Comparison of ENCODE assay signal across 7 mouse cellular contexts in genomic region chr8:84947241-84947545, GRCm38 (mm10). TPM values are rescaled to one million over a fixed set of nuclear protein-coding genes. Genes with fewer than 3 reads are reported as not detected.
DNase-seq lines count a peak whose midpoint lies in the region; ATAC-seq and TF ChIP-seq lines count a peak whose summit lies in the region.

No protein-coding gene starts in this region.

- TF ChIP-seq CTCF in kidney, postnatal 0 days (IDR thresholded peaks at IDR 0.05; ENCODE audit: low read depth) = no peak

- no peak overlapping the region for H3K27ac ChIP-seq in midbrain, embryonic 10.5 days (replicated peaks)
- no peak overlapping the region for H3K27ac ChIP-seq in midbrain, embryonic 11.5 days (ENCODE audit: low read depth, low read length)
- no peak overlapping the region for H3K27ac ChIP-seq in kidney, postnatal 0 days

- H3K9ac ChIP-seq in midbrain, embryonic 11.5 days (ENCODE audit: low read length) = no peak overlapping the region
- H3K9ac ChIP-seq in kidney, postnatal 0 days (ENCODE audit: low read depth, low read length) = no peak overlapping the region

- 16% methylated on average over 9 of the region's 9 CpGs for WGBS in midbrain, embryonic 10.5 days
- WGBS in midbrain, embryonic 11.5 days = 15% methylated on average over 9 of the region's 9 CpGs
- WGBS in kidney, postnatal 0 days = 13% methylated on average over 9 of the region's 9 CpGs

- H3K4me3 ChIP-seq in midbrain, embryonic 10.5 days = peak overlapping the region; percentile 79; the same call in 1 of the 2 replicates
- no peak overlapping the region for H3K4me3 ChIP-seq in midbrain, embryonic 11.5 days (ENCODE audit: low read depth, low read length)
- H3K4me3 ChIP-seq in kidney, postnatal 0 days (replicated peaks; ENCODE audit: low read depth, low read length) = no peak overlapping the region
- H3K4me3 ChIP-seq in myocyte = no peak overlapping the region

- no peaks in the 10 kb centered on the region for H3K36me3 ChIP-seq in midbrain, embryonic 10.5 days
- H3K36me3 ChIP-seq in midbrain, embryonic 11.5 days (ENCODE audit: control insufficient read depth, insufficient read depth, low read length) = no peaks in the 10 kb centered on the region
- no peaks in the 10 kb centered on the region for H3K36me3 ChIP-seq in kidney, postnatal 0 days (ENCODE audit: insufficient read depth, low read length)
- no peaks in the 10 kb centered on the region for H3K36me3 ChIP-seq in myocyte (ENCODE audit: control insufficient read depth, insufficient read depth)

- no peak for TF ChIP-seq POLR2A in myocyte (IDR thresholded peaks at IDR 0.05; ENCODE audit: insufficient read length, low read depth)

- H3ac ChIP-seq in myocyte (ENCODE audit: control insufficient read depth, insufficient read length) = no peak overlapping the region

- peaks cover 39% of the 10 kb centered on the region for H3K4me1 ChIP-seq in midbrain, embryonic 10.5 days
- peaks cover 23% of the 10 kb centered on the region for H3K4me1 ChIP-seq in midbrain, embryonic 11.5 days (ENCODE audit: control insufficient read depth, insufficient read depth, low read length)
- H3K4me1 ChIP-seq in kidney, postnatal 0 days (replicated peaks; ENCODE audit: insufficient read depth, low read length) = 0 out of 2 replicates have a peak, but pooled peaks cover 6% of the 10 kb centered on the region

- peaks cover 90% of the 10 kb centered on the region for H3K27me3 ChIP-seq in midbrain, embryonic 10.5 days (ENCODE audit: low read depth, poor library complexity, severe bottlenecking)
- H3K27me3 ChIP-seq in midbrain, embryonic 11.5 days (ENCODE audit: control insufficient read depth, insufficient read depth, low read length) = peaks cover 46% of the 10 kb centered on the region
- peaks cover 52% of the 10 kb centered on the region for H3K27me3 ChIP-seq in kidney, postnatal 0 days (ENCODE audit: insufficient read depth, low read length)
- peaks cover 38% of the 10 kb centered on the region for H3K27me3 ChIP-seq in myocyte (ENCODE audit: control insufficient read depth, insufficient read depth, insufficient read length)

- no peaks in the 10 kb centered on the region for H3K9me3 ChIP-seq in midbrain, embryonic 10.5 days (replicated peaks)
- no peaks in the 10 kb centered on the region for H3K9me3 ChIP-seq in midbrain, embryonic 11.5 days (ENCODE audit: control insufficient read depth, low read length)
- H3K9me3 ChIP-seq in kidney, postnatal 0 days (replicated peaks; ENCODE audit: low read length) = no peaks in the 10 kb centered on the region

- H3K79me2 ChIP-seq in myocyte (ENCODE audit: control insufficient read depth, insufficient read depth) = no peaks in the 10 kb centered on the region

- H3K4me2 ChIP-seq in midbrain, embryonic 11.5 days = no peak overlapping the region
- H3K4me2 ChIP-seq in kidney, postnatal 0 days (ENCODE audit: low read length) = no peak overlapping the region
- H3K4me2 ChIP-seq in myocyte (ENCODE audit: low read depth) = no peak overlapping the region

- DNase-seq in midbrain, embryonic 10.5 days (ENCODE audit: low spot score) = peak; percentile 52
- DNase-seq in midbrain, embryonic 11.5 days (ENCODE audit: low spot score, missing footprints) = no peak
- peak; percentile 72 for DNase-seq in kidney, postnatal 0 days (ENCODE audit: low spot score)
- DNase-seq in cerebellum, postnatal 14 days = no peak
- DNase-seq in right cerebral cortex, postnatal 36 days (ENCODE audit: low spot score in 2 of 2) = no peak

- no peak for ATAC-seq in midbrain, embryonic 11.5 days (ENCODE audit: low FRiP score)
- ATAC-seq in common myeloid progenitor, adult 5-6 weeks (replicated peaks; ENCODE audit: low read depth, poor library complexity, severe bottlenecking) = peak; percentile 70
- ATAC-seq in kidney, postnatal 0 days (replicated peaks; ENCODE audit: low FRiP score, low read depth) = no peak

TF ChIP-seq in myocyte, 11 proteins besides CTCF, POLR2A, EP300 and RAD21:
- TF ChIP-seq SRF (IDR thresholded peaks at IDR 0.05; ENCODE audit: control insufficient read depth, insufficient read length, low read depth) = no peak
- TF ChIP-seq REST (IDR thresholded peaks at IDR 0.05; ENCODE audit: insufficient read depth, insufficient read length) = peak; percentile 83
- TF ChIP-seq MAX (IDR thresholded peaks at IDR 0.05; ENCODE audit: low read depth) = peak; percentile 77
TF ChIP-seq in myocyte: peak in this region for 2.

RNA-seq across cellular contexts. Expression of gene Rtbdn, which starts 0.4 kb away (rescaled TPM):
- polyA plus RNA-seq in midbrain, embryonic 10.5 days (2016; fragmentation: Nextera tagmentation; extraction: Ambion mirVana) = 0.62 and 1.2 TPM in 2 replicates
- polyA plus RNA-seq in midbrain, embryonic 11.5 days (2014; fragmentation: Nextera tagmentation; extraction: Ambion mirVana) = 0.15 TPM in 1 of 2 replicates, not detected in the other
- total RNA-seq in common myeloid progenitor, adult 5-6 weeks (2017) = not detected in 2 replicates
- polyA plus RNA-seq in kidney, postnatal 0 days (2015; fragmentation: Nextera tagmentation; extraction: Ambion mirVana) = 0.09 TPM in 1 of 2 replicates, not detected in the other
- polyA plus RNA-seq in myocyte (2012; fragmentation: generic; extraction: Trizol) = not detected

RNA-seq across cellular contexts. Expression of gene Mast1, which starts 10.0 kb away (rescaled TPM):
- polyA plus RNA-seq in midbrain, embryonic 10.5 days (2016; fragmentation: Nextera tagmentation; extraction: Ambion mirVana) = 3.2 and 8.4 TPM in 2 replicates
- polyA plus RNA-seq in midbrain, embryonic 11.5 days (2014; fragmentation: Nextera tagmentation; extraction: Ambion mirVana) = 8.8 and 10.2 TPM in 2 replicates
- total RNA-seq in common myeloid progenitor, adult 5-6 weeks (2017) = not detected in 2 replicates
- 0.04 and 0.08 TPM in 2 replicates for polyA plus RNA-seq in kidney, postnatal 0 days (2015; fragmentation: Nextera tagmentation; extraction: Ambion mirVana)
- polyA plus RNA-seq in myocyte (2012; fragmentation: generic; extraction: Trizol) = not detected

RNA-seq across cellular contexts. Expression of gene Gm49661, which starts 22.0 kb away (rescaled TPM):
- polyA plus RNA-seq in midbrain, embryonic 10.5 days (2016; fragmentation: Nextera tagmentation; extraction: Ambion mirVana) = not detected in 2 replicates
- polyA plus RNA-seq in midbrain, embryonic 11.5 days (2014; fragmentation: Nextera tagmentation; extraction: Ambion mirVana) = not detected in 2 replicates
- total RNA-seq in common myeloid progenitor, adult 5-6 weeks (2017) = not detected in 2 replicates
- polyA plus RNA-seq in kidney, postnatal 0 days (2015; fragmentation: Nextera tagmentation; extraction: Ambion mirVana) = not detected in 2 replicates
- polyA plus RNA-seq in myocyte (2012; fragmentation: generic; extraction: Trizol) = not detected

RNA-seq across cellular contexts. Expression of gene Prdx2, which starts 22.2 kb away (rescaled TPM):
- polyA plus RNA-seq in midbrain, embryonic 10.5 days (2016; fragmentation: Nextera tagmentation; extraction: Ambion mirVana) = 1,203 and 1,278 TPM in 2 replicates
- polyA plus RNA-seq in midbrain, embryonic 11.5 days (2014; fragmentation: Nextera tagmentation; extraction: Ambion mirVana) = 1,298 and 1,349 TPM in 2 replicates
- total RNA-seq in common myeloid progenitor, adult 5-6 weeks (2017) = 631 and 634 TPM in 2 replicates
- 729 and 747 TPM in 2 replicates for polyA plus RNA-seq in kidney, postnatal 0 days (2015; fragmentation: Nextera tagmentation; extraction: Ambion mirVana)
- 432 TPM for polyA plus RNA-seq in myocyte (2012; fragmentation: generic; extraction: Trizol)

RNA-seq across cellular contexts. Expression of gene Rnaseh2a, which starts 22.4 kb away (rescaled TPM):
- polyA plus RNA-seq in midbrain, embryonic 10.5 days (2016; fragmentation: Nextera tagmentation; extraction: Ambion mirVana) = 136 and 158 TPM in 2 replicates
- polyA plus RNA-seq in midbrain, embryonic 11.5 days (2014; fragmentation: Nextera tagmentation; extraction: Ambion mirVana) = 113 and 121 TPM in 2 replicates
- 95.8 and 148 TPM in 2 replicates for total RNA-seq in common myeloid progenitor, adult 5-6 weeks (2017)
- polyA plus RNA-seq in kidney, postnatal 0 days (2015; fragmentation: Nextera tagmentation; extraction: Ambion mirVana) = 101 and 103 TPM in 2 replicates
- 74.1 TPM for polyA plus RNA-seq in myocyte (2012; fragmentation: generic; extraction: Trizol)

Comparison
In these comparisons a context has a peak if more than half of its experiments do, and no peak if none do; other contexts are left out.
1. DNase-seq: peak in midbrain, embryonic 10.5 days (single experiment) and kidney, postnatal 0 days (single experiment); none in midbrain, embryonic 11.5 days (single experiment), cerebellum, postnatal 14 days (0 of 2) and right cerebral cortex, postnatal 36 days (0 of 2).